Mouse (Mus musculus) small intestine, adult 2 months (tissue): ENCODE data around the gene Gm29133.

Source experiments
- CTCF ChIP-seq: fragments of 200-500 bp; IDR thresholded peaks from 2 replicates; pipeline ENCODE4 v1.5.1; 2012; ENCODE audit warnings: low read depth, mild to moderate bottlenecking, control low read depth, inconsistent platforms, low read length, moderate library complexity, mixed read lengths; ENCODE audit not compliant: insufficient replicate concordance, insufficient read length; ENCODE audit errors: extremely low read depth
- POLR2A ChIP-seq: fragments of 200-500 bp; IDR thresholded peaks from 2 replicates; pipeline ENCODE4 v1.6.1; 2012; ENCODE audit warnings: low read depth, mild to moderate bottlenecking, control low read depth, inconsistent platforms, low read length, moderate library complexity

DNA sequence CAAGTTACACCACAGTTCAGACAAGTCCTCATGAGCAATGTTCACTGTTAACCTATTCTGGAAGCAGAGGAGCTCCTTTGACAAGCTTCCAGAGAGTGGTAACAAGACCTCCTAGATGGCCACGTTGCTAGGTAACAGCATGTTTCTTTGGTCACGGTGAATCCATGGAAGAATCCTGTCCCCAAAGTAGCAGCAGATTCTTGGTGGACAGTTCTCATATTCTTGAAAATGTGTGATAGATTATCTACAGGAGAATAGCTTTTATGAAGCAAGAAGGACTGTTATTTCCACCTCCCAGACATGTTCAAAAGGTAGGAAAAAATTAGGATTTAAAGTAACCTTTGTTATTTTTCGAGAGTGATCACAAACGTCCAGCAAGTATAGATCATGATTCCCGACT lies at the start of gene Gm29133:
- TF ChIP-seq CTCF (no peak), POLR2A (no peak)
